Mouse (Mus musculus) liver, embryonic 14.5 days (tissue): ENCODE measurements around the gene Zscan21. TPM values are rescaled to one million over a fixed set of nuclear protein-coding genes. Genes with fewer than 3 reads are reported as not detected.

ENCODE experiments used
- ATAC-seq: fragments of 200-750 bp; cut with Nextera tagmentation; 2 replicates; pipeline ENCODE4 v1.8.0; 2017; ENCODE audit warnings: moderate number of reproducible peaks, mild to moderate bottlenecking, moderate library complexity; ENCODE audit not compliant: insufficient read depth
- DNase-seq, 3 experiments: peaks; one replicate each; pipeline ENCODE4 v3.0.0-alpha.2; 2012 to 2013; ENCODE audit warnings: low read depth in 3 of 3, low spot score in 3 of 3
- H3K27ac ChIP-seq: fragments of 300-500 bp; sonication (generic); 2 replicates; pipeline ENCODE4 v1.5.1; 2014; ENCODE audit warnings: moderate library complexity, mild to moderate bottlenecking, control low read depth, inconsistent platforms
- H3K27me3 ChIP-seq: fragments of 300-500 bp; sonication (generic); 2 replicates; pipeline ENCODE4 v1.6.1; 2014; ENCODE audit warnings: mild to moderate bottlenecking, low read length, moderate library complexity; ENCODE audit not compliant: control insufficient read depth, insufficient read depth
- H3K36me3 ChIP-seq: fragments of 300-500 bp; sonication (generic); replicated peaks from 2 replicates; pipeline ENCODE4 v1.6.1; 2014; ENCODE audit warnings: low read depth; ENCODE audit not compliant: control insufficient read depth, insufficient read depth
- H3K4me1 ChIP-seq, 2 experiments: fragments of 200-500 bp in 1 of 2; fragments of 300-500 bp in 1 of 2; sonication (generic) in 1 of 2; replicated peaks; 2 replicates each; pipeline ENCODE4 v1.6.1; 2012 to 2014; ENCODE audit warnings: antibody characterized with exemption in 1 of 2, inconsistent platforms in 1 of 2, low read length in 1 of 2; ENCODE audit not compliant: control insufficient read depth in 2 of 2, insufficient read depth in 2 of 2
- H3K4me2 ChIP-seq: fragments of 300-500 bp; sonication (generic); 2 replicates; pipeline ENCODE4 v1.6.1; 2014; ENCODE audit warnings: low read depth, mild to moderate bottlenecking, control low read depth, moderate library complexity
- H3K4me3 ChIP-seq, 2 experiments: fragments of 200-500 bp in 1 of 2; fragments of 300-500 bp in 1 of 2; sonication (generic) in 1 of 2; 2 replicates each; pipeline ENCODE4 v1.5.1; 2012 to 2014; ENCODE audit warnings: low read depth in 2 of 2, low read length in 2 of 2, mild to moderate bottlenecking in 2 of 2, control low read depth in 1 of 2, inconsistent platforms in 1 of 2, moderate library complexity in 1 of 2; ENCODE audit not compliant: insufficient read depth in 1 of 2
- H3K9ac ChIP-seq: fragments of 300-500 bp; sonication (generic); replicated peaks from 2 replicates; pipeline ENCODE4 v1.6.1; 2014; ENCODE audit warnings: mild to moderate bottlenecking, control low read depth, moderate library complexity
- H3K9me3 ChIP-seq: fragments of 300-500 bp; sonication (generic); 2 replicates; pipeline ENCODE4 v1.6.1; 2016; ENCODE audit warnings: low read length, mixed read lengths; ENCODE audit not compliant: control insufficient read depth
- CTCF ChIP-seq: IDR thresholded peaks from 2 replicates; pipeline ENCODE4 v1.5.1; 2016; ENCODE audit warnings: antibody characterized with exemption, low read depth, control low read depth
- EP300 ChIP-seq: IDR thresholded peaks from 2 replicates; pipeline ENCODE4 v1.6.1; 2016; ENCODE audit warnings: antibody characterized with exemption, low read depth
- WGBS: fragments of 180-500 bp; shearing (Covaris S2); extraction: QIAGEN DNeasy Blood & Tissue Kit; methylation state at CpG from one replicate; pipeline ENCODE4 v1.1.7; 2014; ENCODE audit not compliant: insufficient replicate concordance; 5-methylcytosine and 5-hydroxymethylcytosine counted together
- polyA plus RNA-seq, 2 experiments: library from polyadenylated mRNA; depleted of rRNA in 1 of 2; stranded (reverse) in 1 of 2; unstranded in 1 of 2; fragments of >200 nt; fragmentation: Nextera tagmentation in 1 of 2; extraction: Ambion mirVana in 1 of 2; gene quantifications; 2 replicates each; pipeline versions ENCODE4 v1.2.1 to v1.2.3; 2012 to 2014

Gene Zscan21
- polyA plus RNA-seq, 2 experiments: 7.7 to 13.3 TPM

DNA sequence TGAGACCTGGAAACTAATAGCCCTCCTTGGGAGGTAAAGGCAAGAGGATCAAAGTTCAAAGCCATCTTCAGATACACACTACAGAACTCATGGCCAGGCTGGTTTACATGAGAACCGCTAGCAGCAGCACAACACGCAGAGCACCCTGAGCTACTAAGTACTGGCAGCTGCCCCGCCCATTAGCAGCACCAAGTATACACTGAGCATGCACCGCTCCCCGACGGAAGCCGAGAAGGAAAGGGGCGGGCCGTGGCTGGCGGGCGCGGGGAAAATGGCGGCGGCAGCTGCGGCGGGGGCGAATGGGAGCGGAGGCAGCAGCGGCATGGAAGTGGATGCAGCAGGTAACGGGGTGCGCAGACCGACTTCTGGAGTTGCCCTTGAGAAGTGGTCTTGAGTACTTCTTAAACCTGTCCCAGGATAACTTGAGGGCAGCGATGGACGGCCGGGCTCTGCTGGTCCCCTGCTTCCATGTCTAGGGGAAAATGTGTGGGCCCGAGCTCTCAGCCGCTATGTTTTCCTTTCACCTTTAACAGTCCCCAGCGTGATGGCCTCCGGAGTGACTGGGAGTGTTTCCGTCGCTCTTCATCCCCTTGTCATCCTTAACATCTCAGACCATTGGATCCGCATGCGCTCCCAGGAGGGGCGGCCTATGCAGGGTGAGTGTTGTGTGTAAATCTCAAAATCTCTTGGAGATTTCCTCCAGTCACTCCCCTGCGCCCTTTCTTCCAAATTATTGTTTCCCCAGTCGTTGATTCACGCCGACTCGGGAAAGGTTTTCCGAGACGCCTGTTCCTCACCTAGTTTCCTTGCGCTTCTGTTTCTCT, 44.4 kb downstream of the Zscan21 start, which contains the start of gene Cops6:
Gene Cops6 (plus strand): TSS at position 230 of the 824 bp plus-strand sequence.
- peak within 1 kb of the TSS; percentile 6 for H3K27ac ChIP-seq
- H3K9me3 ChIP-seq: no peaks in the 10 kb centered on the region
- H3K4me1 ChIP-seq: peaks cover 14 to 17% of the 10 kb centered on the region in 2 experiments
- peak within 1 kb of the TSS; percentile 72 for H3K9ac ChIP-seq
- ATAC-seq (peak; percentile 94), DNase-seq (peak; percentile 83 to 85 (median 85))
- no peaks in the 10 kb centered on the region for H3K27me3 ChIP-seq
- H3K4me3 ChIP-seq: peak within 1 kb of the TSS; percentile 77 to 98
- WGBS: under 1% methylated on average over 42 of the region's 42 CpGs
- peak within 1 kb of the TSS; percentile 83 for H3K4me2 ChIP-seq
- TF ChIP-seq CTCF (no peak), EP300 (no peak)
- H3K36me3 ChIP-seq: peaks cover 36% of the 10 kb centered on the region

DNA sequence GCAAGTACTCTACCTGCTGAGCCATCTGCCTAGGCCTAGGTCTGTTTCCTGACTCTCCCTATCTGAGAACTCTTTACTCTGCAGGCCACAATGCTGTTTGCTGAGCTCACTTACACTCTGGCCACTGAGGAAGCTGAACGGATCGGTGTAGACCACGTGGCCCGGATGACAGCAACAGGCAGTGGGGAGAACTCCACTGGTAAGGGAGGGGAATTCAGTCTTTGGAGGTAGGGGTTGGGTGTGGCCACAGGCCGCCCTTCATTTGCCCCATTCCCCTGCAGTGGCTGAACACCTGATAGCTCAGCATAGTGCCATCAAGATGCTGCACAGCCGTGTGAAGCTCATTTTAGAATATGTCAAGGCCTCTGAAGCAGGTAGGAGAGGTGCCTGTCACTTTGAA, 46.3 kb downstream of the Zscan21 start:
- no peak overlapping the region for H3K27ac ChIP-seq
- H3K9ac ChIP-seq: no peak overlapping the region
- no peak overlapping the region; a peak in 1 of 4 replicates for H3K4me3 ChIP-seq
- H3K4me1 ChIP-seq: peaks cover 14 to 17% of the 10 kb centered on the region in 2 experiments
- WGBS: 43% methylated on average over 6 of the region's 6 CpGs
- H3K4me2 ChIP-seq: no peak overlapping the region
- TF ChIP-seq EP300 (no peak), CTCF (no peak)
- no peak for DNase-seq
- no peaks in the 10 kb centered on the region for H3K9me3 ChIP-seq
- no peaks in the 10 kb centered on the region for H3K27me3 ChIP-seq
- ATAC-seq: no peak
- peaks cover 56% of the 10 kb centered on the region for H3K36me3 ChIP-seq

DNA sequence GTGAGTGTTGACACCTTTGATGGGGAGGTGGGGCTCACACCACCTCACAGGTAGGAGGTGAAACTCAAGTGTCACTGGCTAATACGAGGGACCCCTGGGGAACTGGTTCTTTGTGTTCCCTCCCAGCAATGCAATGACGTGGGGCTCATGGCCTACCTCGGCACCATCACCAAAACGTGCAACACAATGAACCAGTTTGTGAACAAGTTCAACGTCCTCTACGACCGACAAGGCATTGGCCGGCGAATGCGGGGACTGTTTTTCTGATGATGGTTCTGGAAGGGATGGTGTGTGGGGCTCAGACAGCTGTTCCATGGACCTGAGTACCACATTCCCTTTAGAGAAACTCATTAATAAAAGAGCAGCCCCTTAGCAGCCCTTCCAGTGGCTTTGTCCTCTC, 46.9 kb downstream of the Zscan21 start:
- no peak overlapping the region for H3K4me2 ChIP-seq
- H3K36me3 ChIP-seq: peaks cover 61% of the 10 kb centered on the region
- H3K9me3 ChIP-seq: no peaks in the 10 kb centered on the region
- H3K4me1 ChIP-seq: peaks cover 14 to 17% of the 10 kb centered on the region in 2 experiments
- TF ChIP-seq CTCF (no peak), EP300 (no peak)
- DNase-seq (no peak), ATAC-seq (no peak)
- no peaks in the 10 kb centered on the region for H3K27me3 ChIP-seq
- H3K4me3 ChIP-seq: no peak overlapping the region
- no peak overlapping the region for H3K9ac ChIP-seq
- WGBS: 77% methylated on average over 10 of the region's 10 CpGs
- H3K27ac ChIP-seq: no peak overlapping the region

DNA sequence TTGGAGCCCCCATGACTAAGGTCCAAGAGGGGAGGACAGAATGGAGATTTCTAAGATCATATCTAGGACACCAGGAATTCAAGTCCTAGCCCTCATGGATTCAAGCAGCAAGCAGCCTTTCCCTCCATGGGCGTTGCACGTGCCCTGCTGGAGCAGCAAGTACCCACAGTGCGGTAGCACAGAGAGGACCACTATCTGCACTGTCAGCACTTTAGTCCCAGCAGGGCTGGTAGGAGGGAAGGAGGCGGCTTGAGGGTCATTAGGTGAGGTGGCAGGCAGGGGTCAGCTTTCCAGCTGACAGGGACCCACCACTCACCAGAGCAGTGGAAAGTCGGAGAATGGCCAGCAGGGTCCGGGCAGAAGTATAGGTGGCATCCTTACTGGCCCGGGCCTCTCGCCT, 48.9 kb downstream of the Zscan21 start:
- DNase-seq: no peak
- Histone ChIP-seq H3K9ac (no peak overlapping the region), H3K27ac (no peak overlapping the region), H3K4me2 (no peak overlapping the region), H3K36me3 (peaks cover 78% of the 10 kb centered on the region), H3K4me3 (no peak overlapping the region), H3K27me3 (no peaks in the 10 kb centered on the region), H3K9me3 (no peaks in the 10 kb centered on the region), H3K4me1 (peaks cover 16% of the 10 kb centered on the region in 2 experiments)
- 86% methylated on average over 8 of the region's 8 CpGs for WGBS
- no peak for TF ChIP-seq CTCF
- no peak for TF ChIP-seq EP300
- no peak for ATAC-seq

DNA sequence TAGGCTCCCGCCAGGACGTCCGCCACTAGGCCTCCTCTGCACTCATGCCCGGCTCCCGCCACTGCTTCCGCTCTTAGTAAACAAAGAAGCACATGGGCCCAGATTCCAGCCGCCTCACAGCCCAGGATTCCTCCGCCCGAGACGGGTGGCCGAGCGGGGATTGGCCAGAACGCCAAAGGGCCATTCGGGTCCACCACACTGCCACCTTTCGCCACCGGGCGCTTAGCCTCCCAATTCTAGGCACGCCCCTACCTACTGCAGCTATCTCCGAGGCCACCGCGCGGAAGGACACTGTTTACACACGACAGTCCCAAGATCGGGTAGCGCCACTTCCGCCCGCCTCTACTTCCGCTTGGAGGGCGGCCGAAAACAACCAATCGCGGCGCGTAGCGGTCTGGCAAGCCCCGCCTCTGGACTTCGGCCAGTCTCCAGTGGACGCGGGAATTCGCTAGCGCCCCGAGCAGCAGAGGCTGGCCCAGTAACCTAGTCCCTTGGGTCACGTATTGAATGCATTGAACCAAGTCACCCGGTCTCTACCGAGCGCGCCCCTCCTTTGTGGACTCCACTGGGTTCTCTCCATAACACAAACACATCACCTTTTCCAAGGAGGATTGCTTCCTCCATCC, 54.3 kb downstream of the Zscan21 start:
- peaks cover 48% of the 10 kb centered on the region for H3K36me3 ChIP-seq
- no peaks in the 10 kb centered on the region for H3K9me3 ChIP-seq
- peak; percentile 82 for ATAC-seq
- peak overlapping the region; percentile 82 for H3K4me2 ChIP-seq
- H3K27ac ChIP-seq: peak overlapping the region; percentile 92
- DNase-seq: peak; percentile 91 to 94 (median 92)
- WGBS: under 1% methylated on average over 47 of the region's 47 CpGs
- H3K4me3 ChIP-seq: peak overlapping the region; percentile 77 to 88
- peak overlapping the region; percentile 96 for H3K9ac ChIP-seq
- peaks cover 15 to 16% of the 10 kb centered on the region in 2 experiments for H3K4me1 ChIP-seq
- TF ChIP-seq EP300 (no peak), CTCF (peak; percentile 58)
- no peaks in the 10 kb centered on the region for H3K27me3 ChIP-seq
